Mouse (Mus musculus) G1E (cell line): Measurements from ENCODE around the gene Rab27a. TPM values are rescaled to one million over a fixed set of nuclear protein-coding genes. Genes with fewer than 3 reads are reported as not detected.
"Not testable (repeated sequence)": the region's sequence is repeated elsewhere in the genome, so short reads cannot be mapped to it uniquely, and the experiment has no call there.

Experiments used
- ATAC-seq: 2 replicates; pipeline ENCODE4 v1.8.0; 2016; ENCODE audit warnings: mild to moderate bottlenecking; ENCODE audit not compliant: insufficient number of reproducible peaks, poor library complexity, low FRiP score, severe bottlenecking; ENCODE audit errors: extremely low read depth
- DNase-seq: peaks from one replicate; pipeline ENCODE4 v3.0.0; 2012; ENCODE audit warnings: low spot score
- H3K27me3 ChIP-seq: 2 replicates; pipeline ENCODE4 v1.6.1; 2012; ENCODE audit warnings: mild to moderate bottlenecking, low read length, inconsistent platforms; ENCODE audit not compliant: insufficient read depth
- H3K36me3 ChIP-seq: replicated peaks from 2 replicates; pipeline ENCODE3; 2012; ENCODE audit warnings: mild to moderate bottlenecking, inconsistent platforms
- H3K4me1 ChIP-seq: 2 replicates; pipeline ENCODE4 v1.6.1; 2012; ENCODE audit warnings: low read depth, low read length, inconsistent platforms, mixed read lengths; ENCODE audit not compliant: insufficient read depth
- H3K4me3 ChIP-seq: 2 replicates; pipeline ENCODE4 v1.5.1; 2012; ENCODE audit warnings: low read depth, mild to moderate bottlenecking, inconsistent platforms, low read length, moderate library complexity, mixed read lengths
- H3K9me3 ChIP-seq: replicated peaks from 2 replicates; pipeline ENCODE4 v1.6.1; 2012; ENCODE audit warnings: inconsistent platforms
- CTCF ChIP-seq: IDR thresholded peaks from 2 replicates; pipeline ENCODE4 v1.5.1; 2012; ENCODE audit warnings: low read depth, low read length, inconsistent platforms, mixed read lengths
- GATA1 ChIP-seq: IDR thresholded peaks from 2 replicates; pipeline ENCODE4 v1.6.1; 2012; ENCODE audit warnings: borderline replicate concordance, low read length, inconsistent platforms, mixed read lengths
- GATA2 ChIP-seq: IDR thresholded peaks from 2 replicates; pipeline ENCODE4 v1.6.1; 2012; ENCODE audit warnings: low read depth, low read length, inconsistent platforms, borderline replicate concordance
- POLR2AphosphoS5 ChIP-seq: IDR thresholded peaks from 2 replicates; pipeline ENCODE4 v1.6.1; 2012; ENCODE audit warnings: low read depth, low read length, inconsistent platforms; ENCODE audit not compliant: insufficient replicate concordance
- TAL1 ChIP-seq: conservative IDR thresholded peaks from 2 replicates; pipeline ENCODE4 v1.6.1; 2012; ENCODE audit warnings: low read depth, low read length, inconsistent platforms, mixed read lengths
- polyA plus RNA-seq: library from polyadenylated mRNA; stranded (reverse); fragments of >175 nt; gene quantifications from 2 replicates; pipeline ENCODE4 v1.2.3, GENCODE M21; 2012
- total RNA-seq, 2 experiments: library from RNA; stranded (forward) in 1 of 2; stranded (reverse) in 1 of 2; fragments of 200-1000 nt in 1 of 2; fragments of >200 nt in 1 of 2; fragmentation: Nextera tagmentation in 1 of 2; gene quantifications; 2 replicates each; pipeline ENCODE4 v1.2.3; 2014 to 2017

Rab27a gene
- total and polyA plus RNA-seq, 3 experiments = 5.9 to 50.4 (median 8.2) TPM

- no peaks in the 10 kb centered on the region for H3K9me3 ChIP-seq
- no peak for ATAC-seq
- no peaks in the 10 kb centered on the region for H3K27me3 ChIP-seq
- no peak for DNase-seq
- H3K4me3 ChIP-seq = no peak overlapping the region
- no peak for TF ChIP-seq CTCF
- no peak for TF ChIP-seq GATA2
- no peak for TF ChIP-seq POLR2AphosphoS5
- no peak for TF ChIP-seq GATA1
- TF ChIP-seq TAL1 = no peak
- H3K36me3 ChIP-seq = peaks cover 22% of the 10 kb centered on the region
- peaks cover 6% of the 10 kb centered on the region; the same call in 1 of the 2 replicates for H3K4me1 ChIP-seq
These were observed 27.8 kb downstream of the Rab27a start for GRCm38 (mm10) chr9:73072426-73072825.

- TF ChIP-seq CTCF = no peak
- no peak for TF ChIP-seq GATA1
- no peak for TF ChIP-seq POLR2AphosphoS5
- no peak for TF ChIP-seq TAL1
- TF ChIP-seq GATA2 = no peak
- Histone ChIP-seq H3K27me3 (no peaks in the 10 kb centered on the region), H3K4me1 (peaks cover 6% of the 10 kb centered on the region; the same call in 1 of the 2 replicates), H3K4me3 (no peak overlapping the region), H3K9me3 (no peaks in the 10 kb centered on the region), H3K36me3 (peaks cover 22% of the 10 kb centered on the region)
- no peak for ATAC-seq
- no peak for DNase-seq
These were observed 28.5 kb downstream of the Rab27a start for GRCm38 (mm10) chr9:73073169-73073568.

GRCm38 (mm10) chr9:73079349-73079748, 34.7 kb downstream of the Rab27a start:
- not testable (repeated sequence) for H3K4me1 ChIP-seq, DNase-seq, ATAC-seq

DNA sequence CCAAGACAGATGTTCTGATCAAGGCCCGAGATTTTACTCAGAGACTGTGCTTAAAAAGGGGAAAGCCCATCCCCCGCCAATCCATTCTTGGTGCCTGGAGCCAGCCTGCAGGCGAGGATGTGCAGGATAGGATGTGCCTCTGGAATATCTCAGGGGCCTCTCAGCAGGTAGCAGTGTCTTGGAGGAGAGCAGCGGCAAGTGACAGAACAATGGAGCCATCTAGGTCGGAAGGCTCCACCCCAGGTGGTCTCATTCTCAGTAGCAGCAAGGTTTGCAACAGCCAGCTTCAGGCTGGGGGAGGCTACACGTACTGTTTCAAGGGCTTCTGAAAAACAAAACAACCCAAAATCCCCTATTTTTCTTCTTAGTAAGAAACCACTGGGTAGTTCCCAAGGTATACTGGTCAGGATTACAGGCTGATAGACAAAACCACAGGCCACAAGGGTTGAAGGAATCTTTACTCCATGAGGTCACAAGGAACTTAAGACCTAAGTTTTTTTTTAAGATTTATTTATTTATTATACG, 35.2 kb downstream of the Rab27a start:
- Histone ChIP-seq H3K27me3 (no peaks in the 10 kb centered on the region), H3K4me3 (no peak overlapping the region), H3K9me3 (no peaks in the 10 kb centered on the region), H3K4me1 (no peaks in the 10 kb centered on the region), H3K36me3 (peaks cover 29% of the 10 kb centered on the region)
- no peak for DNase-seq
- no peak for TF ChIP-seq GATA2
- TF ChIP-seq GATA1 = no peak
- TF ChIP-seq POLR2AphosphoS5 = no peak
- TF ChIP-seq CTCF = no peak
- TF ChIP-seq TAL1 = no peak
- no peak for ATAC-seq

More at GRCm38 (mm10) chr9:73079349-73079748, 34.7 kb downstream of the Rab27a start:
- H3K4me3 ChIP-seq, H3K9me3 ChIP-seq, H3K27me3 ChIP-seq: not testable (repeated sequence)
- peaks cover 28% of the 10 kb centered on the region for H3K36me3 ChIP-seq

DNA sequence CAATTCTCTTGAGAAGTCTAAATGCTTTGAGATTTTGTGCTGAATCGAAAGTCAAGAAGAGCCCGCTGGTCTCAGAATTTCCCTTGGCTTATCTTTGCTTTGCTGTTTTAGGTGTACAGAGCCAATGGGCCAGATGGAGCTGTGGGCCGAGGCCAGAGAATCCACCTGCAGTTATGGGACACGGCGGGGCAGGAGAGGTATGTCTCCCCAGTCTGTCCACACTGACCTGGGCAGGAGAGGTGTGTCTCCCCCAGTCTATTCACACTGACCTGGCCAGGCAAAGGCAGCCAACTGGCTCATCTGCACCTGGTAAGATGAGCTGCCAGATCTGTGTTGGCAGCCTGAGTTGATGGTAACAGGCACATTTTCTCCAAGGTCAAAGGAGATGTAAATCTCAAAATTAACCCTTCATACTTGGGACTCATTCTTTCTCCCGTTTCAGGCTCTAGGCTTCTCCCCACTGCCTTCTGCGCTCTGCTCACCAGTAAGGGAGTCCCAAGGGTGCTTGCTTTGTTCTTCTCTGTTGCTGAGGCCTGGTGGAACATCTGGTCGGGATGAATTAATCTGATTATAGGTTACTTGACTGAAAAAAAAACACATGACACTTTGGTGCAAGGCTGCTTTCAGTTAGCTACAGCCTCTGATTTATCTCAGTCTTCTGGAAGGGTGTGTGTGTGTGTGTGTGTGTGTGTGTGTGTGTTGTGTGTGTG, 37.8 kb downstream of the Rab27a start:
- peaks cover 7% of the 10 kb centered on the region for H3K4me1 ChIP-seq
- no peak for DNase-seq

GRCm38 (mm10) chr9:73083956-73084355, 39.3 kb downstream of the Rab27a start:
- Histone ChIP-seq H3K4me1 (peaks cover 7% of the 10 kb centered on the region), H3K36me3 (peaks cover 21% of the 10 kb centered on the region), H3K27me3 (no peaks in the 10 kb centered on the region), H3K4me3 (no peak overlapping the region), H3K9me3 (no peaks in the 10 kb centered on the region)
- ATAC-seq (no peak), DNase-seq (no peak)
- TF ChIP-seq GATA2 = no peak
- TF ChIP-seq TAL1 = no peak
- no peak for TF ChIP-seq POLR2AphosphoS5
- TF ChIP-seq CTCF = no peak
- no peak for TF ChIP-seq GATA1

More for the DNA sequence above, 37.8 kb downstream of the Rab27a start:
- no peak for TF ChIP-seq TAL1
- TF ChIP-seq CTCF = no peak
- no peak for TF ChIP-seq POLR2AphosphoS5
- no peak for TF ChIP-seq GATA1
- TF ChIP-seq GATA2 = no peak
- H3K9me3 ChIP-seq = no peaks in the 10 kb centered on the region
- H3K27me3 ChIP-seq = no peaks in the 10 kb centered on the region
- ATAC-seq = no peak
- no peak overlapping the region for H3K4me3 ChIP-seq
- peaks cover 22% of the 10 kb centered on the region for H3K36me3 ChIP-seq
